Comparison of ENCODE assay signal across 9 mouse cellular contexts in the genomic region with DNA sequence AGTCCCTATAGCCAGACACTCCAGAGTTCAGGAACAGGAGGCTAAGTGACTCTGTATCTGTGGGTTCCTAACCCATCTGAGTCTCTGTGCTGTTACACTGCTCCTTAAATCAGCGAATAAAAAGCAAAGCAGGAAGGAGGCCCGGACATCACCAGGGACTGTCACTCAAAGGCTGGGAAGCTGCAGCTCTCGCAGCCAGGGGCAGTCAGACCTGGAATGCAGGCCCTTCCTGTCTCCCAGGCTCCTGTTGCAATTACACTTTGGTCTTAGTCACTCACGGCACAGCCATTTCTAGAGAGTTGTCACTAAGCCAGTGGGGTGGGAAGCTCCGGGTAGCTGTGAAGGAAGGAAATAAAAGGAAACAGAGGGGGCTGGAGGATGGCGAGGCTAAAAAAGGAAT. TPM values are rescaled to one million over a fixed set of nuclear protein-coding genes. Genes with fewer than 3 reads are reported as not detected.
A peak's percentile ranks its signal among the peaks of the same experiment; 100 is the strongest.
DNase-seq lines count a peak whose midpoint lies in the region; ATAC-seq lines count a peak whose summit lies in the region.
"Had no signal": no experiment of that assay in that cellular context is flagged by ENCODE, and none has a peak within 500 bp of the region (broad histone marks: within the 10 kb centered on the region; RNA-seq: fewer than 3 reads in every experiment).

No protein-coding gene starts in this region.

- no peaks in the 10 kb centered on the region for H3K9me3 ChIP-seq in limb, embryonic 15.5 days

- 9% methylated on average over 6 of the region's 6 CpGs for WGBS in limb, embryonic 15.5 days

- H3K27ac ChIP-seq in limb, embryonic 15.5 days: peak overlapping the region; percentile 76

- H3K27me3 ChIP-seq in limb, embryonic 15.5 days: no peaks in the 10 kb centered on the region
- H3K27me3 ChIP-seq: CH12.LX had no signal

- H3K9ac ChIP-seq in limb, embryonic 15.5 days: no peak overlapping the region

- 0 out of 2 replicates have a peak, but pooled peaks have one; percentile 12 for ATAC-seq in cerebellum, adult (ENCODE audit: insufficient number of reproducible peaks, low FRiP score, low TSS enrichment)
- ATAC-seq in limb, embryonic 15.5 days (ENCODE audit: insufficient number of reproducible peaks, low FRiP score, low TSS enrichment, low read depth): 0 out of 2 replicates have a peak, but pooled peaks have one; percentile 25

- peaks cover 74% of the 10 kb centered on the region for H3K4me1 ChIP-seq in limb, embryonic 15.5 days

- 0 out of 2 replicates have a peak overlapping the region, but pooled peaks have one; percentile 19 for H3K4me2 ChIP-seq in limb, embryonic 15.5 days

- no peak for DNase-seq in cerebellum, adult 11 months
- peak; percentile 53 for DNase-seq in 416B (ENCODE audit: low read depth)
- peak; percentile 92 for DNase-seq in fibroblast of lung, adult 2 months (ENCODE audit: low read depth)
- peak; percentile 53 for DNase-seq in heart, postnatal 4 days
- peak; percentile 75 to 79 for DNase-seq in right cerebral cortex, adult 2 months (ENCODE audit: low spot score in 2 of 2)
- DNase-seq in urinary bladder, adult 2 months (ENCODE audit: low spot score): no peak

- H3K36me3 ChIP-seq in limb, embryonic 15.5 days: no peaks in the 10 kb centered on the region

- no peak overlapping the region for H3K4me3 ChIP-seq in limb, embryonic 15.5 days

RNA-seq across cellular contexts. Expression of gene Rasa3, which starts 33.2 kb away (rescaled TPM):
- 10 to 100 TPM; 27.4 to 31.1 TPM for total RNA-seq in heart, postnatal 4 days (2021)
- 32.3 and 35.5 TPM in 2 replicates for polyA plus RNA-seq in limb, embryonic 15.5 days (2015; fragmentation: Nextera tagmentation; extraction: Ambion mirVana)
- 49.5 and 51.4 TPM in 2 replicates for polyA plus RNA-seq in urinary bladder, adult 2 months (2012; rRNA removed)

Comparison
In these comparisons a context has a peak if more than half of its experiments do, and no peak if none do; other contexts are left out.
1. DNase-seq: peak in 416B (single experiment), fibroblast of lung, adult 2 months (single experiment), heart, postnatal 4 days (single experiment) and right cerebral cortex, adult 2 months (2 of 2); none in cerebellum, adult 11 months (single experiment) and urinary bladder, adult 2 months (single experiment).